Mouse (Mus musculus): ENCODE data around the gene Efcc1.

DNA sequence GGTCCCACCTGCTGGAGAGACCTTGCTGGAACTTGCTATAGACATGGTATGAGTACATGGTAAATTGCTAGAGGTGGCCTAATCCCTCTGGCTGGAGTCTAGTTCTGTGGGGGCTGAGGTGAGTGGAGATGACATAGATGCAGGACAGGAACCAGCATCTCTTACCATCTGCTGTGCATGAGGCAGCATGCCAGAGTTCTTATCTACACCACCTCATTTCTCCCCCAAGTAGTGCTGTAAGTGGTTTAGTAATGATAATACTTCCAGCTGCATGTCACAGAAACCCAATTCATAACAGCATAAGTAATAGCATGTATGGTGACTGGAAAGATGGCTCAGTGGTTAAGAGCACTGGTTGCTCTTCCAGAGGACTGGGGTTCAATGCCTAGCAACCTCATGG is 9.8 kb downstream of the Efcc1 start:
- TF ChIP-seq CTCF (IDR thresholded peaks at IDR 0.05; ENCODE audit: low read depth, low read length) (no peak), GATA1 (IDR thresholded peaks at IDR 0.05; ENCODE audit: borderline replicate concordance, low read length) (no peak), POLR2AphosphoS5 (IDR thresholded peaks at IDR 0.05; ENCODE audit: insufficient replicate concordance, low read depth, low read length) (no peak), GATA2 (IDR thresholded peaks at IDR 0.05; ENCODE audit: borderline replicate concordance, low read depth, low read length) (no peak)
